Mouse (Mus musculus): Measurements from ENCODE around the gene Stradb. TPM values are rescaled to one million over a fixed set of nuclear protein-coding genes. Genes with fewer than 3 reads are reported as not detected.

The Stradb gene
- polyA plus RNA-seq, 1 experiment from 2014 or later = 49.1 TPM

DNA sequence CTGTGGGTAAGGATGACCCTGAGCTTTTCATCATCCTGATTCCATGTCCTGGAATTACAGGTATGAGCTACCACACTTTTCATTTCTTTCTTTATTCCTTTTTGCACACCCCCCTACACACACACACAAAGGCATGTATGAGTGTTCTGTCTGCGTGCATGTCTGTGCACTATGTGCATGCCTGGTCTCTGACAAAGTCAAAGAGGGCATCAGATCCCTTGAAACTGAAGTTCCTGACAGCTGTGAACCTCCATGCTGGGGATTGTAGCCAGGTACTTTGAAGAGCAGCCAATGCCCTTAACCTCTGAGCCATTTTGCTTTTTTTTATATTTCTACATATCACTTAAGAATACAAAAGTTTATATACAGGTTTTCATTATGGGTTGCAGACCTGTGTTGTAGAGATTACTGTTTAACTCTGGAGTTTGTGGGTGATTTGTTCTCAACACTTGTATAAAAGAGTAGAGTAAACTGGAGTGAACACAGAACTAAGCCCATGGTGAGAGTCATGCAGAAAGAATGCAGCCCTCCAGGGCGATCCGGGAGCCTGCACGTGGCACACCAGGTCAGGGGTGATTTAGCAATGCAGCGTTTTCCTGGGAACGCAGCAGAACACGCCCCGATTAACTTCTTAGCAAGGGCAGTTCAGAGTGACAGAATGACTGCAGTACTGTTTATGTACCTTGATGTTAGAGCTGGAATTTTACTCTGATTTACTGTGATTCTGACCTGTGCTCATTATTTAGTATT is 22.2 kb upstream of the Stradb start:
- Histone ChIP-seq H3K4me1 (ENCODE audit: control insufficient read depth, low read depth, low read length) (peaks cover 60% of the 10 kb centered on the region), H3K4me2 (ENCODE audit: low read depth, low read length) (peak overlapping the region; percentile 60; the same call in 1 of the 2 replicates), H3K27ac (ENCODE audit: low read length) (peak overlapping the region; percentile 97), H3K4me3 (ENCODE audit: low read depth, low read length) (no peak overlapping the region), H3K9ac (ENCODE audit: low read depth, low read length) (0 out of 2 replicates have a peak overlapping the region, but pooled peaks have one; percentile 15), H3K9me3 (replicated peaks; ENCODE audit: control insufficient read depth, low read length) (no peaks in the 10 kb centered on the region), H3K27me3 (ENCODE audit: control insufficient read depth, insufficient read depth, low read depth, low read length) (no peaks in the 10 kb centered on the region), H3K36me3 (ENCODE audit: control insufficient read depth, insufficient read depth) (peaks cover 21% of the 10 kb centered on the region)
- 60% methylated on average over 8 of the region's 8 CpGs for WGBS (ENCODE audit: insufficient replicate concordance)
- no peak for ATAC-seq (ENCODE audit: low read depth)

DNA sequence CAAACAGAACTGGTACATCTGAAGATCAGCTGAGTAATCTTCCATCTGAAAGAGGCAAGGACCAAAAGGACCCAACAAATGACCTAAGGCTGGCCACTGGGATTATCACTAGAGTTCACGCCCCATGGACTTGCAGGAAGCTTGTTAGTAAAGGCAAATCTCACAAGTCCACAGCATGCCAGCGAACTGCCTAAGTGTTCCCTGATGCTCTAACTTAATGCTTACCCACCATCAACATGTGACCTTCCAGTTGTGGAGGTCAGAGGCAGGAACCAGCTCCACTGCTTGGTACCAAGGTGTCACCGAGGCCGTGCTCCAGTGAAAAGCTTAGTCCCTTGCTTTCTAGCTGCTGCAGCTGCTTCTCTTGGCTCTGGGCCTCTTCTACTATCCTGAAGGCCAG is 21.5 kb upstream of the Stradb start:
- Histone ChIP-seq H3K27me3 (ENCODE audit: control insufficient read depth, insufficient read depth, low read depth, low read length) (no peaks in the 10 kb centered on the region), H3K9me3 (replicated peaks; ENCODE audit: control insufficient read depth, low read length) (no peaks in the 10 kb centered on the region), H3K9ac (ENCODE audit: low read depth, low read length) (peak overlapping the region; percentile 54), H3K4me2 (ENCODE audit: low read depth, low read length) (peak overlapping the region; percentile 60; the same call in 1 of the 2 replicates), H3K4me3 (ENCODE audit: low read depth, low read length) (no peak overlapping the region), H3K27ac (ENCODE audit: low read length) (peak overlapping the region; percentile 97), H3K36me3 (ENCODE audit: control insufficient read depth, insufficient read depth) (peaks cover 15% of the 10 kb centered on the region; the same call in 1 of the 2 replicates), H3K4me1 (ENCODE audit: control insufficient read depth, low read depth, low read length) (peaks cover 64% of the 10 kb centered on the region)
- ATAC-seq (ENCODE audit: low read depth) = no peak
- 79% methylated on average over 4 of the region's 4 CpGs for WGBS (ENCODE audit: insufficient replicate concordance)

DNA sequence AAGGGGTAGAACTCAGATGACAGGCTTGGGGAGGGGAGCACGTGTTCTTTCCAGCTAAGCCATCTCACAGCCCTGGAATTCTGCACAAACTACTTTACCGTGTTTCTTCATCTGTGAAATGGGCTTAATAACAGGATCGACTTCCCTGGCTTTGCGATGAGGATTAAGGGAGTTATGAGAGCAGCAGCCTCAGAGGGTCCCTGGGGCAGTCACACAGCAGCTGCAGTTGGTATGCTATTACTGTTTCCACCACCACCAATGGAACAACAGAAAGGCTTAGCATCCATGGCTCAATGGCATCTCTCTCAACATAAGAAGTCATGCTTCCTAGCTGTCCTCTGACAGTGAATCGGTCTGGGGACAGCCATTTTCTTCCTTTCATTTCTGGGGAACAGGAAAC is 20.8 kb upstream of the Stradb start:
- WGBS (ENCODE audit: insufficient replicate concordance) = 83% methylated on average over 5 of the region's 5 CpGs
- peaks cover 69% of the 10 kb centered on the region for H3K4me1 ChIP-seq (ENCODE audit: control insufficient read depth, low read depth, low read length)

DNA sequence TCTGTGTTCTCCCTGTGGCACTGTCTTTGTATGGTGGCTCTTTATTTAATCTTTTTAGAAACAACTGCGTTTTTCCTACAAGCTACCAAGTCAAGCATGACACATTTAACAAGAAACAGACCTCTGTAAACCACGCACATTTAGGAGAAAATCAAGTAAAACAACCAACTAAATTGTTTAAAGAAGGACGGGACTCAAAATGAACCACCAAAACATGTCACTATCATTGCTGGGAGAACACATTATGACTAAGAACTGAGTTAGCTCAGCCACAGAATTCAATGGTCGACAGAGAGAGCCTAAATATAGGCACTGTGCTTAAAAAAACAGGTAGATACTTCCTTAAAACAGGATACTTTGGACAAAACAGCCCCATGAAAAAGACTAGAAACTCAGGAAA is 20.3 kb upstream of the Stradb start:
- ATAC-seq (ENCODE audit: low read depth) = no peak
- H3K4me1 ChIP-seq (ENCODE audit: control insufficient read depth, low read depth, low read length) = peaks cover 72% of the 10 kb centered on the region
- peak overlapping the region; percentile 54 for H3K9ac ChIP-seq (ENCODE audit: low read depth, low read length)
- H3K27ac ChIP-seq (ENCODE audit: low read length) = peak overlapping the region; percentile 97
- 34% methylated on average over 4 of the region's 4 CpGs for WGBS (ENCODE audit: insufficient replicate concordance)
- H3K9me3 ChIP-seq (replicated peaks; ENCODE audit: control insufficient read depth, low read length) = no peaks in the 10 kb centered on the region
- H3K36me3 ChIP-seq (ENCODE audit: control insufficient read depth, insufficient read depth) = peaks cover 12% of the 10 kb centered on the region; the same call in 1 of the 2 replicates
- 0 out of 2 replicates have a peak overlapping the region, but pooled peaks have one; percentile 5 for H3K4me3 ChIP-seq (ENCODE audit: low read depth, low read length)
- no peaks in the 10 kb centered on the region for H3K27me3 ChIP-seq (ENCODE audit: control insufficient read depth, insufficient read depth, low read depth, low read length)
- peak overlapping the region; percentile 60 for H3K4me2 ChIP-seq (ENCODE audit: low read depth, low read length)

More for the DNA sequence above, 20.8 kb upstream of the Stradb start:
- ATAC-seq (ENCODE audit: low read depth) = no peak
- H3K4me2 ChIP-seq (ENCODE audit: low read depth, low read length) = peak overlapping the region; percentile 60
- H3K9ac ChIP-seq (ENCODE audit: low read depth, low read length) = peak overlapping the region; percentile 54
- H3K27me3 ChIP-seq (ENCODE audit: control insufficient read depth, insufficient read depth, low read depth, low read length) = no peaks in the 10 kb centered on the region
- H3K27ac ChIP-seq (ENCODE audit: low read length) = peak overlapping the region; percentile 97
- H3K36me3 ChIP-seq (ENCODE audit: control insufficient read depth, insufficient read depth) = peaks cover 12% of the 10 kb centered on the region; the same call in 1 of the 2 replicates
- no peaks in the 10 kb centered on the region for H3K9me3 ChIP-seq (replicated peaks; ENCODE audit: control insufficient read depth, low read length)
- 0 out of 2 replicates have a peak overlapping the region, but pooled peaks have one; percentile 5 for H3K4me3 ChIP-seq (ENCODE audit: low read depth, low read length)

DNA sequence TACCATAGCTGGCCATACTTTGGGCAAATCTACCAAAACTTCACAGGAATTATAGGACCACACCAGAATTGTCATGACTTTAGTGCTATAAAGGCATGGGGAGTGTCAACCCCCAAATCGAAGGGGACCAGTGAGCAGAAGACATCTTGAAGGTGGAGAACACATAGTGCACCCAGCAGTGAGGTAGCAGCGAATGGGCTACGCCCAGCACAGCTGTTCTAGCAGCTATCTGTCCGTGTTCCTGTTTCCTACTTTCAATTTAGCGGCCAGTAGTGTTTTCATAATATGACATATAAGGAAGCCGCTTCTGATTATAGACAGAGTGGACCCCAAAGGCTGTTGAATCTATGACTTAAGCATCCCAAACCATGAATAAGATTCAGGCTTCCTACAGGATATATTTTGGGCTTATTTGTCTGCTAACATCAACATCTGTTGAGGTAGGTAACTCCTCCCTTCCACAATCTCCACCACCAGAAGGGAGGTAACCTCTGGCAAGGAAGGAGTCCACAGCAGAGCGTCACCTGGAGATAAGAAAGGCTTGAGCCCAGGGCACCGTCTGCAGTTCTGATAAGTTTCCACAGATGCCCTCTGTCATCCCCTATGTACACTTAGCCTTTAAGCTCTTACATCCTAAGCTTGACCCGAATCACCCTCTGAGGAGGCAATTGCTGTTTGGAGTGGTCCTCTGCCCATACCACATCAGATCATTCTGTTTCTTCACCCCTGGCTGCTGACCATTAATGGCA is 19.5 kb upstream of the Stradb start:
- Histone ChIP-seq H3K4me3 (ENCODE audit: low read depth, low read length) (peak overlapping the region; percentile 53), H3K9me3 (replicated peaks; ENCODE audit: control insufficient read depth, low read length) (no peaks in the 10 kb centered on the region), H3K27ac (ENCODE audit: low read length) (peak overlapping the region; percentile 97), H3K4me1 (ENCODE audit: control insufficient read depth, low read depth, low read length) (peaks cover 75% of the 10 kb centered on the region), H3K9ac (ENCODE audit: low read depth, low read length) (peak overlapping the region; percentile 54), H3K36me3 (ENCODE audit: control insufficient read depth, insufficient read depth) (peaks cover 12% of the 10 kb centered on the region; the same call in 1 of the 2 replicates), H3K27me3 (ENCODE audit: control insufficient read depth, insufficient read depth, low read depth, low read length) (no peaks in the 10 kb centered on the region), H3K4me2 (ENCODE audit: low read depth, low read length) (peak overlapping the region; percentile 60)
- WGBS (ENCODE audit: insufficient replicate concordance) = 18% methylated on average over 9 of the region's 9 CpGs
- ATAC-seq (ENCODE audit: low read depth) = peak; percentile 94

DNA sequence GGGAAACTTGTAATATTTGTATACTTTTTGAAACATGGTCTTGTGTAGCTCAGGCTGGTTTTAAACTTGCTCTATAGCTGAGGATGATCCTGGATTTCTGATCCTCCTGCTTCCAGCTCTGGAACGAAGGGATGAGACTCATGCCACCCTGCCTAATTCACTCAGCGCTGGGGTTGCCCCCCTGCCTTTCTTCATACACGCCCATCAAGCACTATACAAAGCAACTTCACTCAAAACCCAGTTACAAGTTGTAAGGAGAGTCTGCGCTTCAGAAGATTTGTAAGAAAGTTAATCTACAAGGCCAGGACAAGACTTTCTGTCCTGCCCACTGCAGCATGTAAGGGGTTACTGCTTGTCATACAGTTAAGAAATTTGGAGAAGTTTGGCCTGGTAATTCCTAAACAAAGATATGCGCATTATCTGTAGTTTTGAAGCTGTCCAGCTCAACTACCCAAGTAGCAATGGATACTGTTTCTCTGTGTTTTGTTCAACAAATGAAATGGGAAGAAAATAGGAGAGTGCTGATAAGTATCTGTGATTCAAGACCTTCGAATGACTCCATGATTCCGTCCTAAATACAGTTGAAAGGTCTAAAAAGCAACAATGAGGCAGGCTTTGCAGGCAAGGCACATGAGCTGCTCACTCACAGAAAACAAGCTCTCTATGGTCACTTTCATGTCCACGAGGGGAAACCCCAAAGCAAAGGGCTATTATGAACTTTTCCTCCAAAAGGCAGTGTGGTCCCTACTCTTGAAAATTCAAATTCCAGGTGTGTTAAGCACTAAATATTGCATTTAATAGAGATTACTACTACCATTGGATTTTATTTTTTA is 18.5 kb upstream of the Stradb start:
- ATAC-seq (ENCODE audit: low read depth) = no peak
- Histone ChIP-seq H3K4me2 (ENCODE audit: low read depth, low read length) (peak overlapping the region; percentile 60), H3K9ac (ENCODE audit: low read depth, low read length) (peak overlapping the region; percentile 53), H3K4me1 (ENCODE audit: control insufficient read depth, low read depth, low read length) (peaks cover 81% of the 10 kb centered on the region), H3K9me3 (replicated peaks; ENCODE audit: control insufficient read depth, low read length) (no peaks in the 10 kb centered on the region), H3K36me3 (ENCODE audit: control insufficient read depth, insufficient read depth) (peaks cover 10% of the 10 kb centered on the region; the same call in 1 of the 2 replicates), H3K27me3 (ENCODE audit: control insufficient read depth, insufficient read depth, low read depth, low read length) (no peaks in the 10 kb centered on the region), H3K27ac (ENCODE audit: low read length) (peak overlapping the region; percentile 97), H3K4me3 (ENCODE audit: low read depth, low read length) (peak overlapping the region; percentile 53)
- 36% methylated on average over 8 of the region's 8 CpGs for WGBS (ENCODE audit: insufficient replicate concordance)

DNA sequence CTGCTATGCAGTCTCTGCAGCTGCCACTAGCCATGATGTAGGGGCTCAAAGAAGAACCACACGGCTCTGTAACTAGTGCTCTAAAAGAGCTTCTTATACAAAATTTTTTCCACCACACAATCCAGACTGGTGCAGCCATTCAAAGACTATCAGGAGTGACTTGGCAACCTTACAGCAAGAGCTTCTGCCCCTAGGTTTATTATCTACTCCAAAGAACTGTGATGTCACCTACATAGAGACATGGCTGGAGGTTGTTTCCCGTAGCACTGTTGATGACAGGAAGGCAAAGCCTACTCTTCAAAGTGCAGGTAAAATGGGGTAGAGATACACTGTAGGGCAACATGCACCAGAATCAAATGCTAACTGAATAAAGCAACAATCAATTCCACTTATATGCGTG is 17.6 kb upstream of the Stradb start:
- no peaks in the 10 kb centered on the region for H3K27me3 ChIP-seq (ENCODE audit: control insufficient read depth, insufficient read depth, low read depth, low read length)
- peak overlapping the region; percentile 91 for H3K27ac ChIP-seq (ENCODE audit: low read length)
- WGBS (ENCODE audit: insufficient replicate concordance) = 30% methylated on average over 3 of the region's 3 CpGs
- peak; percentile 41 for ATAC-seq (ENCODE audit: low read depth)
- peaks cover 10% of the 10 kb centered on the region; the same call in 1 of the 2 replicates for H3K36me3 ChIP-seq (ENCODE audit: control insufficient read depth, insufficient read depth)
- no peaks in the 10 kb centered on the region for H3K9me3 ChIP-seq (replicated peaks; ENCODE audit: control insufficient read depth, low read length)
- H3K4me2 ChIP-seq (ENCODE audit: low read depth, low read length) = peak overlapping the region; percentile 60
- peak overlapping the region; percentile 72 for H3K9ac ChIP-seq (ENCODE audit: low read depth, low read length)
- H3K4me3 ChIP-seq (ENCODE audit: low read depth, low read length) = peak overlapping the region; percentile 37
- H3K4me1 ChIP-seq (ENCODE audit: control insufficient read depth, low read depth, low read length) = peaks cover 83% of the 10 kb centered on the region

DNA sequence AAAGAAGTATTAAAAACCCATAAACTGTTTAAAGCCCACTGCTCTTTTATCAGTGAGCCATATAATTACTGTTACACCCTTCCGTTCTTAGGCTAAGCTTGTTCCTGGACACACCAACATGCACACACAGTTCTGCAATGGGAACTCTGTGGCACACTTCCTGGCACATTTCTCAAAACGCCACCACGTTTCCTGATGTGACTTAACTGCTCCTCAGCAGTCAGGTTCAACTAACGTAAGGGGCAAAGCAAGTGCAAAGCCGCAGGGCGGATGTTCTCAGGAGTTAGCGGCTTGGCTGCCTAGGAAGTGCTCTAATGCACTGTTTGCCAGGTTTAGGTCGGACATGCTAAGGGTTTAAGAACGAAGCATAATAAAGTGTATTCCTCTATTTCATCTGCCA is 17.1 kb upstream of the Stradb start:
- ATAC-seq (ENCODE audit: low read depth) = no peak
- peak overlapping the region; percentile 72 for H3K9ac ChIP-seq (ENCODE audit: low read depth, low read length)
- H3K4me1 ChIP-seq (ENCODE audit: control insufficient read depth, low read depth, low read length) = peaks cover 83% of the 10 kb centered on the region
- H3K9me3 ChIP-seq (replicated peaks; ENCODE audit: control insufficient read depth, low read length) = no peaks in the 10 kb centered on the region
- H3K27ac ChIP-seq (ENCODE audit: low read length) = peak overlapping the region; percentile 91
- peaks cover 9% of the 10 kb centered on the region; the same call in 1 of the 2 replicates for H3K36me3 ChIP-seq (ENCODE audit: control insufficient read depth, insufficient read depth)
- no peaks in the 10 kb centered on the region for H3K27me3 ChIP-seq (ENCODE audit: control insufficient read depth, insufficient read depth, low read depth, low read length)
- H3K4me2 ChIP-seq (ENCODE audit: low read depth, low read length) = peak overlapping the region; percentile 60
- WGBS (ENCODE audit: insufficient replicate concordance) = 15% methylated on average over 9 of the region's 9 CpGs
- H3K4me3 ChIP-seq (ENCODE audit: low read depth, low read length) = peak overlapping the region; percentile 45
